Mouse (Mus musculus) adipocyte (in vitro differentiated cells): ENCODE results near the gene Treh.

Source experiments
- DNase-seq: peaks from one replicate; pipeline ENCODE4 v3.0.0-alpha.2; 2016; ENCODE audit warnings: low spot score

Gene Treh

GRCm38 (mm10) chr9:44735886-44736285 lies 62.9 kb downstream of the Treh start:
- DNase-seq, result no peak
